Mouse (Mus musculus): ENCODE results near the gene Cyp4x1. TPM values are rescaled to one million over a fixed set of nuclear protein-coding genes. Genes with fewer than 3 reads are reported as not detected.

The Cyp4x1 gene
- total RNA-seq, 4 experiments from 2014 or later: not detected

GRCm38 (mm10) chr4:115090592-115090991, 43.5 kb downstream of the Cyp4x1 start:
- no peak for DNase-seq (ENCODE audit: low spot score)

DNA sequence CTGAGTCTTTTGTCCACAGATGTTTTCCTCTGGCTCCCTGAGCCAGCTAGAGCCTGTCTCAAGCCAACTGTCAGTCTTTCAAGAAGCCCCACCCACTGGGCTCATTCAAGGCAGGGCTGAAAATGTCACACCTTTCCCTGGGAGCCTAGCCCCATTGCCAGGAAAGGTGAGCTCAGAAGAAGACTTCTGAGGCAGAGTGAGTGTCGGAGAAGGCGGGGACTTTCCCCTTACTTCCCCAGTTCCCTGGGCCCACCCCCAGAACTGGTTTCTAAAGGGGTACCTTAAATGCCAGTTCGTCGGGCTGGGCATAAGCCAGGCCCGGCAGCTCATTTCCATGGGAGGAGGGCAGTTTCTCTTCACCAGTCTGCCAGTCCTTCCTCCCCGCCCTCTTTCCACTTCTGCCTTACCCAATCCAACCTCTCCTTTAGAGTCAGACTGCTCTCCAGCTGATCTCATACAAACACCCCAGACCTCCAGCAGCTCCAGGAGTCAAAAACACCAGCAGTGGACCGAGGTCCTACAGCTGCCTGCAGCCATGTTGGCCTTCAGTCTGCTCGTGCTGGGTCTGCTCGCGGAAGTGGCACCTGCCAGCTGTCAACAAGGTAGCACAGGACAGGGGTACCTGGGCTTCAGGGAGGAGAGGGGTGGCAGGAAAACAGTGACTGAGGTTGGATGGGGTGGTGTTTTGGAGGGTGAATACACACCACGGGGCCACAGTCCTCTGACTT, 45.3 kb downstream of the Cyp4x1 start, which contains the start of gene Pdzk1ip1:
Gene Pdzk1ip1 (plus strand): TSS at position 98 of the 728 bp plus-strand sequence.
- DNase-seq (ENCODE audit: low spot score): no peak

DNA sequence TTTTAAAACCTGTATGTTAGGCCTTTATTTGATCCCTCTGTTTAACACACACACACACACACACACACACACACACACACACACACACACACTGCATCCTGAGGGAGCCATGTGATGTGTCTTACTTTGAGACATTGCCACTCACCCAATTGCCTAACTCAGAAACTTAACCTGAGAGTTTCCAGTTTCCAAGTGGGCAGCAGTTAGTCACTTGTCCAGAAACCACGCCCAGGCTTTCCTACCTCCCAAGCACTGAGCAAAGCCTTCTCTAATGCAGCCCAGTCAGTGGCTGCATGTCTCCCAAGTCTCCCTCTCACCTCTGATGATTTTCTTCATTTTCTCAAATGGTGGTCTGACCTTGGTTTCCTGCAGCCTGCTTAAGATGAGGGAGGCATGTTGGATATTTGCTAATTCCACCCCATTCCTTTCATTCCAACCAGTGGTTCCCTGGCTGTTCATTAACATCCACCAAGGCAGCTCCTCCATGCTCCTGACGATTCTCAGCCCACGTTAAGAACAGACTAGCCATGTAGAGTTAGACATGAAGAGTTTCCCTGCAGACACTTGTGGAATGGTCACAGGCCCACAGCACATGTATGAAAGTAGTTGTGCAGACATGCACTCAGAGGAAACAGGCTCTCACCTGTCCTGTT, 47.2 kb downstream of the Cyp4x1 start:
- no peak for DNase-seq (ENCODE audit: low spot score)

GRCm38 (mm10) chr4:115086257-115086656, 47.8 kb downstream of the Cyp4x1 start:
- DNase-seq (ENCODE audit: low spot score): no peak

DNA sequence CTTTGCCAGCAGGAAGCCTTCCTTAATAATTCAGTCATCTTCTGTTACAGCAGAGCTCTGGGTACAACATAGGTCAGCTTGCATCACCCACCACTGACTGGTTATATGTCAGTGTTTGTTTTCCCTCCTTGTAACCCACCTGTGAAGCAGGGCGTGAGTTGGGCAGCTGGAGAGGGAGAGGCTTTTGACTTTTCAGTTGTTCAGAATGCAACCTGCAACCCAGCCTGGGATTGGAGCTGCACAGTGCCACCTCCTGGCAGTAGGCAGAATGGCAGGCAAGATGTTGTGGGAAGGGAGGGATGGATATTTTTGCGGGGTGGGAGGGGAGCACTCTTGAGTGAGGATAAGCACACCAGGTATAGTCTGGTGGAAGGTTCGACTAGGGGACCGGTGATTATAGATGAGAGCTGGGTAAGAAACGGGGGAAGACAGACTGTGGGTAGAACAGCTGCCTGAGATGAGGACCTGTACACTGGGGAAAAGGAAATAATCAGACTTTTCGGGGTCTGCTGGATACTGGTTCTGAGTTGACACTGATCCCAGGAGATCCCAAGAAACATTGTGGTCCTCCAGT, 48.5 kb downstream of the Cyp4x1 start:
- peak; percentile 67 for DNase-seq (ENCODE audit: low spot score)

- no peak for DNase-seq (ENCODE audit: low spot score)
Measured at GRCm38 (mm10) chr4:115083031-115083430, 51.0 kb downstream of the Cyp4x1 start.

GRCm38 (mm10) chr4:115079821-115080349, 54.2 kb downstream of the Cyp4x1 start:
- DNase-seq (ENCODE audit: low spot score): no peak

DNA sequence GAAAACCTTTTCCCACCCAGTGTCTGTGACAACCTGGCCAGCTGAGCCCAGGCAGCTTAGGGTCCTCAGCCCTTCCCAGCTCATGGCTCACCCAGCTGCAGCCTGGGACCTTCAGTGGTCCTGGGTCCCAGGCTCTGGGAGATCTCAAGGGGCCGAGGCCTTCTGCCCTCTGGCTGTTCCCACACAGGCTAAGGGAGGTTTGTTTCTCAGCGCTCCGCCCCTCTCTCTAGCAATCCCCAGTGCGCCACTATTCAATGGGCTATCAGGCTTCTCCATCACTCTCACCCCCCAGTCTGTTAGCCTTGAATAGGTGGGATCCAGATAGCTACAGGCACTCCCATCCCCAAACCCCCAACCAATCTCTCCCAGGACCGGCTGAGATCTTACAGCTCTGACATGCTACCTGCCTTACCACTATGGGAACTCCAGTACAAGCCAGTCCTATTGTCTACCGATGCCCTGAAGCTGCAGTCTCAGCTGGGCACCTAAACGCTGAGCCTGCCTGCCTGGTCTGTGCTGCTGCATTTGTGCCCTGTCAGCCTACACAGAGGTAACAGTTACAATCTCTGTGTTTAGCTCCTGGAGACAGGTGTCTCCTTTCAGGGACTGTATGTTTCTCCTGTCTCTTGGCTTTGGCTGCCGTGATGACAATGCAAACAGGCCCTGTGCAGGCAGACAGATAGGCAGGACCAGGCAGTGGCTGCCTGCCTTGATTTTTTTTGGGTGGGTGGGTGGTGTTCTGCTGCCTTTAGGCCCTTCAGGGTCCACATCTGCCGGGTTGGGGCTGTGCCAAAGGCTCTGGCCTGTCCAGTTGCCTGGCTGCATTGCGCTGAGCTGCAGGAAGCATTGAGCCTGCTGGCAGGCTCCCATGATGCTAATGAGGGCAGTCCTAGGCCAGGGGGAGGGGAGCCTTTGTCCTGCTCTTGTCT, 54.9 kb downstream of the Cyp4x1 start:
- DNase-seq (ENCODE audit: low spot score): no peak

- DNase-seq (ENCODE audit: low spot score): peak; percentile 52
Measured at GRCm38 (mm10) chr4:115075204-115075915, 58.7 kb downstream of the Cyp4x1 start.

DNA sequence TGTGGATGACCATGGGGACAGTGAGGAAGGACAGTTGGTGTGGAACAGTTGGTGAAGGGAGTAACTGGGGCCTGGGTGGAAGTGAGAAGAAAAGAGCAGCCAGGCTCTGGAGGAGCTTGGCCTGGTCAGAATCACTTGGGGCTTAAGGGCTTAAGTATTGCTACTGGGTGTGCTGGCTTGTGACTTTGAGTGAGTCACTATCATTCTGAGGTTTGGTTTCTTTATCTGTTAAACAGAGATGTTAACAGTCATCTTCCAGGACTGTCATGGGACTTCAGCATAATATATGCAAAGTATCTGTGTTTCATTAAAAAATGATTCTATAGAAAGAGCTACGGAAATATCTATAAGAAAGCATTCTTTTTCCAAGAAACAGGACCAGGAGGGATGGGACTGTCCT, 59.3 kb downstream of the Cyp4x1 start:
- DNase-seq (ENCODE audit: low spot score): no peak

DNA sequence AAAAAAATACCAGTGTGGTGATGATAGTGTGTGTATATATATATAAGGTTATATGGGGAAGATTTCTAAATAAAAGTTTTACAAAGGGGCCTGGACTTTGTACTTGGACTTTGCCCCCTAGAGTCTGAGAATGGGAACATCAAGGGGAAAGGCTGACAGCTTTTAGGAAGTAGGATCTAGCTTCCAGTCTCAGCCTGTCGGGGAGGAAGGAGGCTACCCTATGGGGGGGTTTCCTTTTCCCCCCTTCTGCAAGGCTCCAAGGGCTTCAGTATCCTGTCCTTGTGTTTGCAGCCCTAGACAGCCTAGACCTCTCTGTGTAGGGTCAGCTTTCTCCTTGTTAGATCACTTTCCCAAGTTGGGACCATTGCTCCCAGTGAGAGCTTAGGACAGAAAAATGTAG, 62.4 kb downstream of the Cyp4x1 start:
- DNase-seq (ENCODE audit: low spot score): no peak

DNA sequence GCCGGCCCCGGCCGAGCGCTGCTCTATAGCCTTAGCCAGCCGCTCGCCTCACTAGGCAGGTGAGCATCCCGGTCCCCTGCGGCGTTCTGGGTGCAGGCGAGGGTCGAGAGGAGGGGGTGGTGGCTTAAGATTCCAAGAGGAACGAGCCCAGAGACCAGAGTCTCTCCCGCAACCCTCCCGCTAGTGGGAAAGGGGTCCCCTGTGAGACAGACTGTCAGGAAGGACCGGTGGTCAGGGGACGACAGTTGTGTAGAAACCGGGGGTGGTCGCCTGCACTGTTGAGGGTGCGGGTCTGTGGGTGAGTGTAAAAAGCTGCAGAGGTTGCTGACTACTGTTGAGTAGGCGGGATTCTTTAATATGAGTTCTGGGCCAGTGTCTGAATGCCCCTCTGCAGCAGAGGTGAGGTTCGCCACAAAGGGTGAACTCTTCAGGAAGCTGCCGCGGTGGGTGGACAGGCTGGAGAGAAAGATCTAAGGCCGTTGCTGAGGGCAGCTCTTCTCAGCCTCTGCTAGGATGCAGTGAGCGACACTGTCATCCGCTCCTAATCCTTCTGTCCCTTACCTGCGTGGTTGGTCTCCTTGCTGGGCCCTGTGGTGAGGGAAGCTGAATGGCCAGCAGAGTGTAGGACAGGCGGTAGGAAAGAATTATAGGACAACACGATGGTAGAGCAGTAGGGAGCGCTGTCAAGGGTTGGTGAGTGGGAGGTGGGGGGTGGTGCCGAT, 70.4 kb downstream of the Cyp4x1 start:
- DNase-seq (ENCODE audit: low spot score): no peak

GRCm38 (mm10) chr4:115062875-115063517, 71.1 kb downstream of the Cyp4x1 start:
- DNase-seq (ENCODE audit: low spot score): no peak

DNA sequence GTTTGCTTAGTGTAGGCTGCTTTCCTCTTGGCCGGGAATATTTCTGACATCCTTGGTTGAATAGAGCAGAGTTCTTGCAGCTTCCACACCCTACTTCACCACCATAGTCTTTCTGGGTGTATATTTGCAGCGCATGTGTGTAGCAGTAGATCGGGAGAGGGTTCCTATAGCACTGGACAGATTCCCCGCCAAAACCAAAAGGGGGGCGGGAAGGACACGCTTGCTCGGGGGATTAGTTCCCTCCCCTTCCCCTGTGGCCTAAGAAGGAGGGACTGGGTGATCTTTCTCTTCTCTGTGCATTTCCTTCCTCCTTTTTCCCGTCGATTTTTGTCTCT, 71.6 kb downstream of the Cyp4x1 start:
- no peak for DNase-seq (ENCODE audit: low spot score)

- no peak for DNase-seq (ENCODE audit: low spot score)
Measured at GRCm38 (mm10) chr4:115060753-115061152, 73.3 kb downstream of the Cyp4x1 start.

- peak; percentile 51 for DNase-seq (ENCODE audit: low spot score)
Measured at GRCm38 (mm10) chr4:115059871-115060270, 74.2 kb downstream of the Cyp4x1 start.

GRCm38 (mm10) chr4:115058871-115059590, 75.0 kb downstream of the Cyp4x1 start:
- DNase-seq (ENCODE audit: low spot score): peak; percentile 27

DNA sequence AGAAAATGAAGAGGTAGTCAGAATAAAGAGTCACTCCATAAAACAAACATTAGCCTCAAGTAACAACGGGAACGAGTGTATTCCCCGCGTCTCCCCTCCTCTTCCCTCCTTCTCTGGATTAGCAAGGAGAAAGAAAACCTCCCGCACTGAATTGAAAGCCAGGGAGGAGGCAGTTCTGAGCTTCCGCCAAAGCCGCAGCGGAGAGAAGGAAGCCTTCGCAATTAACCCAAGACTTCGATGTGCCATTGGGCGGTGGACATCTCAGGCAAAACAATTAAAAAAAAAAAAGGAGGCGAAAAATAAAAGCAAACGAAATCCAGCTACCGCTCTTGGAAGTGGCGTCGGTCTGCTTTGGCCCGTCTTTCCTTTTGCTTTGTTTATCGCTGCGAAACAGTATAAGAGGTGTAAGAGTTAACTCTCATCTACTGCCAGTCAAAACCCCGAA, 75.7 kb downstream of the Cyp4x1 start:
- DNase-seq (ENCODE audit: low spot score): peak; percentile 55
